Mouse (Mus musculus): Measurements from ENCODE around the gene Gm47985. TPM values are rescaled to one million over a fixed set of nuclear protein-coding genes. Genes with fewer than 3 reads are reported as not detected.
"Not testable (repeated sequence)": the region's sequence is repeated elsewhere in the genome, so short reads cannot be mapped to it uniquely, and the experiment has no call there.

Gene Gm47985
- total RNA-seq, 4 experiments from 2014 or later, result not detected

GRCm38 (mm10) chr1:151177030-151177936 lies 5.1 kb upstream of the Gm47985 start:
- DNase-seq (ENCODE audit: low spot score in 2 of 2), result peak in 1 of 2 experiments; percentile 10

GRCm38 (mm10) chr1:151177937-151178271 lies 4.4 kb upstream of the Gm47985 start:
- DNase-seq (ENCODE audit: low spot score in 2 of 2), result no peak

- DNase-seq (ENCODE audit: low spot score in 2 of 2), result no peak
Observed at GRCm38 (mm10) chr1:151178505-151179083, 3.7 kb upstream of the Gm47985 start.

- no peak for DNase-seq (ENCODE audit: low spot score in 2 of 2)
Observed at GRCm38 (mm10) chr1:151180167-151180566, 2.2 kb upstream of the Gm47985 start.

GRCm38 (mm10) chr1:151186186-151186585 lies 3.8 kb downstream of the Gm47985 start:
- not testable (repeated sequence) for DNase-seq (ENCODE audit: low spot score in 2 of 2)

- not testable (repeated sequence) for DNase-seq (ENCODE audit: low spot score in 2 of 2)
Observed at GRCm38 (mm10) chr1:151186879-151187424, 4.6 kb downstream of the Gm47985 start.

GRCm38 (mm10) chr1:151188469-151188868 lies 6.1 kb downstream of the Gm47985 start:
- no peak for DNase-seq (ENCODE audit: low spot score in 2 of 2)

GRCm38 (mm10) chr1:151192075-151192474 lies 9.7 kb downstream of the Gm47985 start, which contains the start of gene Gm8947:
Gene Gm8947 (plus strand): TSS chr1:151192376.
- not testable (repeated sequence) for DNase-seq (ENCODE audit: low spot score in 2 of 2)

GRCm38 (mm10) chr1:151192739-151193138 lies 10.4 kb downstream of the Gm47985 start:
- DNase-seq (ENCODE audit: low spot score in 2 of 2), result not testable (repeated sequence)

- not testable (repeated sequence) for DNase-seq (ENCODE audit: low spot score in 2 of 2)
Observed at GRCm38 (mm10) chr1:151195986-151196385, 13.6 kb downstream of the Gm47985 start.

GRCm38 (mm10) chr1:151196690-151197089 lies 14.4 kb downstream of the Gm47985 start:
- DNase-seq (ENCODE audit: low spot score in 2 of 2), result not testable (repeated sequence)

- DNase-seq (ENCODE audit: low spot score in 2 of 2), result not testable (repeated sequence)
Observed at GRCm38 (mm10) chr1:151198120-151198519, 15.8 kb downstream of the Gm47985 start, which contains the start of gene Gm47995. Gene Gm47995 (plus strand): TSS chr1:151198448.

- not testable (repeated sequence) for DNase-seq (ENCODE audit: low spot score in 2 of 2)
Observed at GRCm38 (mm10) chr1:151200620-151201019, 18.3 kb downstream of the Gm47985 start.

GRCm38 (mm10) chr1:151202771-151203170 lies 20.4 kb downstream of the Gm47985 start:
- not testable (repeated sequence) for DNase-seq (ENCODE audit: low spot score in 2 of 2)

GRCm38 (mm10) chr1:151203818-151204217 lies 21.5 kb downstream of the Gm47985 start, which contains the start of gene 3110040M04Rik:
Gene 3110040M04Rik (plus strand): TSS chr1:151204121.
- DNase-seq (ENCODE audit: low spot score in 2 of 2), result not testable (repeated sequence)

- not testable (repeated sequence) for DNase-seq (ENCODE audit: low spot score in 2 of 2)
Observed at GRCm38 (mm10) chr1:151208493-151208892, 26.2 kb downstream of the Gm47985 start.

- not testable (repeated sequence) for DNase-seq (ENCODE audit: low spot score in 2 of 2)
Observed at GRCm38 (mm10) chr1:151208944-151209343, 26.6 kb downstream of the Gm47985 start.

- not testable (repeated sequence) for DNase-seq (ENCODE audit: low spot score in 2 of 2)
Observed at GRCm38 (mm10) chr1:151209824-151210355, 27.6 kb downstream of the Gm47985 start, which contains the start of gene Gm47996. Gene Gm47996 (plus strand): TSS chr1:151210131.

GRCm38 (mm10) chr1:151211666-151212065 lies 29.3 kb downstream of the Gm47985 start:
- not testable (repeated sequence) for DNase-seq (ENCODE audit: low spot score in 2 of 2)

- DNase-seq (ENCODE audit: low spot score in 2 of 2), result no peak
Observed at GRCm38 (mm10) chr1:151214862-151215261, 32.5 kb downstream of the Gm47985 start.

- DNase-seq (ENCODE audit: low spot score in 2 of 2), result no peak
Observed at GRCm38 (mm10) chr1:151215985-151216384, 33.6 kb downstream of the Gm47985 start.

Data from left cerebral cortex, adult 8-10 months (tissue).